In genomic region chr13:73446943-73447342, GRCm38 (mm10) we compare ENCODE assay signal across 8 mouse cellular contexts. TPM values are rescaled to one million over a fixed set of nuclear protein-coding genes. Genes with fewer than 3 reads are reported as not detected.
DNase-seq lines count a peak whose midpoint lies in the region; ATAC-seq lines count a peak whose summit lies in the region.

No protein-coding gene starts in this region.

- H3K9ac ChIP-seq in forebrain, embryonic 13.5 days, result no peak overlapping the region
- no peak overlapping the region for H3K9ac ChIP-seq in forebrain, embryonic 11.5 days (ENCODE audit: low read length)
- no peak overlapping the region for H3K9ac ChIP-seq in heart, embryonic 15.5 days

- no peaks in the 10 kb centered on the region for H3K4me1 ChIP-seq in forebrain, embryonic 13.5 days
- H3K4me1 ChIP-seq in forebrain, embryonic 11.5 days (replicated peaks; ENCODE audit: control insufficient read depth, insufficient read depth, low read length), result no peaks in the 10 kb centered on the region
- H3K4me1 ChIP-seq in heart, embryonic 15.5 days (replicated peaks), result peaks cover 29% of the 10 kb centered on the region

- H3K27ac ChIP-seq in forebrain, embryonic 13.5 days, result no peak overlapping the region
- H3K27ac ChIP-seq in forebrain, embryonic 11.5 days (ENCODE audit: low read depth, low read length), result no peak overlapping the region
- peak overlapping the region; percentile 48 for H3K27ac ChIP-seq in heart, embryonic 15.5 days

- H3K4me2 ChIP-seq in forebrain, embryonic 13.5 days, result no peak overlapping the region
- no peak overlapping the region for H3K4me2 ChIP-seq in forebrain, embryonic 11.5 days (ENCODE audit: low read depth, low read length, severe bottlenecking)
- H3K4me2 ChIP-seq in heart, embryonic 15.5 days, result no peak overlapping the region

- no peaks in the 10 kb centered on the region for H3K27me3 ChIP-seq in forebrain, embryonic 13.5 days
- H3K27me3 ChIP-seq in forebrain, embryonic 11.5 days (ENCODE audit: control insufficient read depth, insufficient read depth, low read length), result no peaks in the 10 kb centered on the region
- peaks cover 6% of the 10 kb centered on the region; the same call in 1 of the 2 replicates for H3K27me3 ChIP-seq in heart, embryonic 15.5 days

- no peaks in the 10 kb centered on the region for H3K9me3 ChIP-seq in forebrain, embryonic 13.5 days (replicated peaks)
- H3K9me3 ChIP-seq in forebrain, embryonic 11.5 days (ENCODE audit: control insufficient read depth, low read length), result no peaks in the 10 kb centered on the region
- no peaks in the 10 kb centered on the region for H3K9me3 ChIP-seq in heart, embryonic 15.5 days (replicated peaks)

- DNase-seq in forebrain, embryonic 11.5 days (ENCODE audit: low spot score), result no peak
- peak; percentile 14 for DNase-seq in embryo, embryonic 10.5 days (ENCODE audit: low spot score)
- DNase-seq in left cerebral cortex, adult 8-10 months (ENCODE audit: low spot score in 2 of 2), result peak; percentile 19 to 60
- peak; percentile 59 for DNase-seq in lung, postnatal 36 days
- DNase-seq in thymus, postnatal 14 days, result no peak
- DNase-seq in spleen, postnatal 10 days (ENCODE audit: low spot score in 2 of 2), result no peak

- H3K4me3 ChIP-seq in forebrain, embryonic 13.5 days, result no peak overlapping the region
- H3K4me3 ChIP-seq in forebrain, embryonic 11.5 days (ENCODE audit: low read depth, low read length), result no peak overlapping the region
- no peak overlapping the region for H3K4me3 ChIP-seq in heart, embryonic 15.5 days

- no peaks in the 10 kb centered on the region for H3K36me3 ChIP-seq in forebrain, embryonic 13.5 days (ENCODE audit: poor library complexity, severe bottlenecking)
- H3K36me3 ChIP-seq in forebrain, embryonic 11.5 days (ENCODE audit: control insufficient read depth, insufficient read depth, low read length), result no peaks in the 10 kb centered on the region
- no peaks in the 10 kb centered on the region for H3K36me3 ChIP-seq in heart, embryonic 15.5 days

- WGBS in forebrain, embryonic 13.5 days, result 58% methylated on average over 7 of the region's 7 CpGs
- 65% methylated on average over 7 of the region's 7 CpGs for WGBS in forebrain, embryonic 11.5 days
- WGBS in heart, embryonic 15.5 days, result 31% methylated on average over 7 of the region's 7 CpGs

- peak; percentile 71 for ATAC-seq in forebrain, embryonic 13.5 days
- no peak for ATAC-seq in forebrain, embryonic 11.5 days (replicated peaks; ENCODE audit: low FRiP score)
- ATAC-seq in heart, embryonic 15.5 days (replicated peaks; ENCODE audit: insufficient number of reproducible peaks, insufficient read depth, low FRiP score, low read depth), result peak; percentile 52; the same call in 1 of the 2 replicates

RNA-seq across cellular contexts. Expression of gene Lpcat1, which starts 20.1 kb away (rescaled TPM):
- 48.5 and 52.3 TPM in 2 replicates for polyA plus RNA-seq in forebrain, embryonic 13.5 days (2015; fragmentation: Nextera tagmentation; extraction: Ambion mirVana)
- polyA plus RNA-seq in forebrain, embryonic 11.5 days (2014; fragmentation: Nextera tagmentation; extraction: Ambion mirVana), result 64.3 and 68.0 TPM in 2 replicates
- polyA plus RNA-seq in heart, embryonic 15.5 days (2015; fragmentation: Nextera tagmentation; extraction: Ambion mirVana), result 15.9 and 19.1 TPM in 2 replicates
- 10 to 100 TPM; 41.8 to 46.2 (median 44.9) TPM for total RNA-seq in left cerebral cortex, adult 8-10 months (2022)

Comparison
In these comparisons a context has a peak if more than half of its experiments do, and no peak if none do; other contexts are left out.
1. DNase-seq: peak in embryo, embryonic 10.5 days (single experiment), left cerebral cortex, adult 8-10 months (2 of 2) and lung, postnatal 36 days (single experiment); none in forebrain, embryonic 11.5 days (single experiment), thymus, postnatal 14 days (single experiment) and spleen, postnatal 10 days (0 of 2).